Mouse (Mus musculus) embryonic facial prominence, embryonic 14.5 days (tissue): ENCODE data around the gene Tsga10. TPM values are rescaled to one million over a fixed set of nuclear protein-coding genes. Genes with fewer than 3 reads are reported as not detected.
A peak's percentile ranks its signal among the peaks of the same experiment; 100 is the strongest.

Experiments used
- ATAC-seq: fragments of 200-750 bp; cut with Nextera tagmentation; 2 replicates; pipeline ENCODE4 v1.8.0; 2017; ENCODE audit warnings: low read depth, moderate number of reproducible peaks, moderate TSS enrichment
- DNase-seq: peaks from one replicate; pipeline ENCODE4 v3.0.0-alpha.2; 2015; ENCODE audit warnings: low spot score
- H3K27ac ChIP-seq: fragments of 300-500 bp; sonication (generic); replicated peaks from 2 replicates; pipeline ENCODE4 v1.5.1; 2014; ENCODE audit warnings: low read depth, mild to moderate bottlenecking, low read length, moderate library complexity
- H3K27me3 ChIP-seq: fragments of 300-500 bp; sonication (generic); replicated peaks from 2 replicates; pipeline ENCODE4 v1.6.1; 2014; ENCODE audit warnings: low read length; ENCODE audit not compliant: control insufficient read depth, insufficient read depth
- H3K36me3 ChIP-seq: fragments of 300-500 bp; sonication (generic); 2 replicates; pipeline ENCODE4 v1.6.1; 2014; ENCODE audit warnings: low read length, mixed read lengths; ENCODE audit not compliant: control insufficient read depth, insufficient read depth
- H3K4me1 ChIP-seq: fragments of 300-500 bp; sonication (generic); 2 replicates; pipeline ENCODE4 v1.6.1; 2014; ENCODE audit warnings: antibody characterized with exemption, low read length; ENCODE audit not compliant: control insufficient read depth, insufficient read depth
- H3K4me2 ChIP-seq: fragments of 300-500 bp; sonication (generic); 2 replicates; pipeline ENCODE4 v1.6.1; 2014; ENCODE audit warnings: low read depth, mild to moderate bottlenecking, low read length, moderate library complexity, mixed read lengths
- H3K4me3 ChIP-seq: fragments of 300-500 bp; sonication (generic); 2 replicates; pipeline ENCODE4 v1.5.1; 2014; ENCODE audit warnings: low read depth, mild to moderate bottlenecking, low read length
- H3K9ac ChIP-seq: fragments of 300-500 bp; sonication (generic); 2 replicates; pipeline ENCODE4 v1.6.1; 2014; ENCODE audit warnings: low read depth, mild to moderate bottlenecking, low read length, moderate library complexity, mixed read lengths
- H3K9me3 ChIP-seq: fragments of 300-500 bp; sonication (generic); 2 replicates; pipeline ENCODE4 v1.6.1; 2016; ENCODE audit warnings: low read length; ENCODE audit not compliant: control insufficient read depth
- WGBS: fragments of 180-500 bp; shearing (Covaris S2); extraction: QIAGEN DNeasy Blood & Tissue Kit; methylation state at CpG from one replicate; pipeline ENCODE4 v1.1.7; 2014; 5-methylcytosine and 5-hydroxymethylcytosine counted together
- polyA plus RNA-seq: library from polyadenylated mRNA; unstranded; fragments of >200 nt; fragmentation: Nextera tagmentation; extraction: Ambion mirVana; gene quantifications from 2 replicates; pipeline ENCODE4 v1.2.1, GENCODE M21; 2014

Gene Tsga10
- polyA plus RNA-seq: 5.3 and 7.2 TPM in 2 replicates

DNA sequence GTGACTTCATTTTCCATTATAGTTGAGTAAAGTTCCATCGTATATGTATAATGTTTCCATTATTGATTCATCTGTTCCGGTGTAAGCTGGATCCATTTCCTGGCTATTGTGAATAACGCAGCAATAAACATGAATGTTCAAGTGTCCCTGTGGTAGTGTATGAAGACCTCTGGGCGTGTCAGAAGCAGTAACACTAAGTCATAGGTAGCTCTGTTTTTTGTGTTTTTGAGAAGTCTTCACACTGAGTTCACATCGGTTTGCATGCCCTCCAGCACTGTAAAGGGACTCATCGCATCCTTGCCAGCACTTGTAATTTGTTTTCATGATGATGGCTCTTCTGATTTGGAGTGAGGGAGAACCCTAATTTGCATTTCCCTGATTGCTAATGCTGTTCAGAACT, at the start of gene Tsga10:
TSS of gene Tsga10 (minus strand) at position 144 of the 400 bp plus-strand sequence.
- Histone ChIP-seq H3K27me3 (no peaks in the 10 kb centered on the region), H3K27ac (peak within 1 kb of the TSS; percentile 81), H3K36me3 (no peaks in the 10 kb centered on the region), H3K9me3 (no peaks in the 10 kb centered on the region), H3K4me3 (peak within 1 kb of the TSS; percentile 66), H3K4me2 (peak within 1 kb of the TSS; percentile 83), H3K4me1 (peaks cover 5% of the 10 kb centered on the region), H3K9ac (peak within 1 kb of the TSS; percentile 76)
- no peak for DNase-seq
- 81% methylated on average over 6 of the region's 6 CpGs for WGBS
- ATAC-seq: no peak

GRCm38 (mm10) chr1:37912751-37913150, 46.5 kb upstream of the Tsga10 start:
- WGBS: 85% methylated on average over 2 of the region's 2 CpGs
- H3K9ac ChIP-seq: no peak overlapping the region
- H3K36me3 ChIP-seq: no peaks in the 10 kb centered on the region
- H3K4me2 ChIP-seq: no peak overlapping the region
- no peak overlapping the region for H3K4me3 ChIP-seq
- no peak overlapping the region for H3K27ac ChIP-seq
- no peaks in the 10 kb centered on the region for H3K4me1 ChIP-seq
- ATAC-seq (no peak), DNase-seq (no peak)
- no peaks in the 10 kb centered on the region for H3K9me3 ChIP-seq
- no peaks in the 10 kb centered on the region for H3K27me3 ChIP-seq

- H3K36me3 ChIP-seq: peaks cover 20% of the 10 kb centered on the region
- H3K4me3 ChIP-seq: no peak overlapping the region
- DNase-seq (peak; percentile 33), ATAC-seq (no peak)
- no peaks in the 10 kb centered on the region for H3K4me1 ChIP-seq
- H3K27me3 ChIP-seq: no peaks in the 10 kb centered on the region
- H3K9ac ChIP-seq: no peak overlapping the region
- H3K9me3 ChIP-seq: no peaks in the 10 kb centered on the region
- H3K4me2 ChIP-seq: no peak overlapping the region
- no peak overlapping the region for H3K27ac ChIP-seq
- 42% methylated on average over 6 of the region's 6 CpGs for WGBS
These were observed 36.9 kb upstream of the Tsga10 start for GRCm38 (mm10) chr1:37903178-37903577.

DNA sequence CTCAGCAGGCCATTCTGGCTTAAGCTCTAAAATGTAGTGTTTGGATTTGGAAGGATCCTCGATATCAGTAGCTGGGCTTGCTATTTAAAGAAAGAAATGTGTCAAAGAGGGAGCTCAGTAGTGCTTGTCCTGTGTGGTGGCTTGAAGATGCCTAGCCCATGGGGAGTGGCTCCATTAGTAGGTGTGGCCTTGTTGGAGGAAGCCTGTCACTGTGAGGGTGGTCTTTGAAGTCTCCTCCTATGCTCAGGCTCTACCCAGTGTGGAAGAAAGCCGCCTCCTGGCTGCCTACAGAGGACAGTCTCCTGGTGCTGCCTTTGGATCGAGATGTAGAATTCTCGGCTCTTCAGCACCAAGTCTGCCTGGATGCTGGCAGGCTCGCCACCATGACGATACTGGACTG, 34.1 kb upstream of the Tsga10 start:
- Histone ChIP-seq H3K27ac (no peak overlapping the region), H3K9ac (no peak overlapping the region), H3K27me3 (no peaks in the 10 kb centered on the region), H3K4me1 (no peaks in the 10 kb centered on the region), H3K4me2 (no peak overlapping the region), H3K36me3 (peaks cover 47% of the 10 kb centered on the region), H3K4me3 (no peak overlapping the region), H3K9me3 (no peaks in the 10 kb centered on the region)
- peak; percentile 67; the same call in 1 of the 2 replicates for ATAC-seq
- peak; percentile 7 for DNase-seq
- WGBS: 57% methylated on average over 6 of the region's 6 CpGs

- no peaks in the 10 kb centered on the region for H3K9me3 ChIP-seq
- H3K4me3 ChIP-seq: no peak overlapping the region
- no peak overlapping the region for H3K4me2 ChIP-seq
- WGBS: 82% methylated on average over 4 of the region's 4 CpGs
- peak; percentile 41; the same call in 1 of the 2 replicates for ATAC-seq
- peaks cover 51% of the 10 kb centered on the region for H3K36me3 ChIP-seq
- DNase-seq: peak; percentile 27
- no peak overlapping the region for H3K9ac ChIP-seq
- no peaks in the 10 kb centered on the region for H3K27me3 ChIP-seq
- H3K4me1 ChIP-seq: no peaks in the 10 kb centered on the region
- H3K27ac ChIP-seq: no peak overlapping the region
These were observed 33.6 kb upstream of the Tsga10 start for GRCm38 (mm10) chr1:37899816-37900215.

GRCm38 (mm10) chr1:37894606-37895005, 28.4 kb upstream of the Tsga10 start:
- no peak overlapping the region for H3K4me3 ChIP-seq
- no peak overlapping the region for H3K27ac ChIP-seq
- H3K9ac ChIP-seq: no peak overlapping the region
- no peak overlapping the region for H3K4me2 ChIP-seq
- no peaks in the 10 kb centered on the region for H3K27me3 ChIP-seq
- no peak for DNase-seq
- no peak for ATAC-seq
- no peaks in the 10 kb centered on the region for H3K9me3 ChIP-seq
- peaks cover 57% of the 10 kb centered on the region for H3K36me3 ChIP-seq
- H3K4me1 ChIP-seq: peaks cover 1% of the 10 kb centered on the region; the same call in 1 of the 2 replicates

- DNase-seq (peak; percentile 26), ATAC-seq (0 out of 2 replicates have a peak, but pooled peaks have one; percentile 15)
- Histone ChIP-seq H3K4me2 (peak overlapping the region; percentile 71), H3K4me1 (peaks cover 8% of the 10 kb centered on the region; the same call in 1 of the 2 replicates), H3K27me3 (no peaks in the 10 kb centered on the region), H3K4me3 (peak overlapping the region; percentile 72), H3K9me3 (no peaks in the 10 kb centered on the region), H3K36me3 (peaks cover 26% of the 10 kb centered on the region; the same call in 1 of the 2 replicates), H3K9ac (peak overlapping the region; percentile 67; the same call in 1 of the 2 replicates), H3K27ac (no peak overlapping the region)
- WGBS: 56% methylated on average over 3 of the region's 3 CpGs
These were observed 25.2 kb upstream of the Tsga10 start for GRCm38 (mm10) chr1:37891400-37891799.

- Histone ChIP-seq H3K9ac (peak within 1 kb of the TSS; percentile 67), H3K27me3 (no peaks in the 10 kb centered on the region), H3K4me2 (peak within 1 kb of the TSS; percentile 71), H3K4me1 (peaks cover 8% of the 10 kb centered on the region; the same call in 1 of the 2 replicates), H3K4me3 (peak within 1 kb of the TSS; percentile 72), H3K27ac (peak within 1 kb of the TSS; percentile 64; the same call in 1 of the 2 replicates), H3K36me3 (peaks cover 15% of the 10 kb centered on the region; the same call in 1 of the 2 replicates), H3K9me3 (no peaks in the 10 kb centered on the region)
- under 1% methylated on average over 38 of the region's 41 CpGs for WGBS
- ATAC-seq (peak; percentile 95), DNase-seq (peak; percentile 94)
These were observed 23.9 kb upstream of the Tsga10 start, which contains the start of the genes Mitd1 and Mrpl30 for GRCm38 (mm10) chr1:37890025-37890652. Gene Mitd1 (minus strand): TSS chr1:37890411. Gene Mrpl30 (plus strand): TSS chr1:37890477.
